Mouse (Mus musculus) lung, postnatal 14 days (tissue): ENCODE results near the gene Vmn1r51.
"Not testable (repeated sequence)": the region's sequence is repeated elsewhere in the genome, so short reads cannot be mapped to it uniquely, and the experiment has no call there.

ENCODE experiments used
- DNase-seq: peaks from one replicate; pipeline ENCODE4 v3.0.0; 2021

Vmn1r51 gene

GRCm38 (mm10) chr6:90122296-90122695, at the start of gene Vmn1r51:
Vmn1r51 (plus strand) TSS chr6:90122596.
- not testable (repeated sequence) for DNase-seq

- DNase-seq: no peak
Measured at GRCm38 (mm10) chr6:90078406-90078805, 44.0 kb upstream of the Vmn1r51 start, which contains the start of gene Vmn1r49. Vmn1r49 (minus strand) TSS chr6:90078506.

- DNase-seq: no peak
Measured at GRCm38 (mm10) chr6:90100566-90100965, 21.8 kb upstream of the Vmn1r51 start.

GRCm38 (mm10) chr6:90101130-90101529, 21.3 kb upstream of the Vmn1r51 start, which contains the start of gene Vmn1r50:
Vmn1r50 (plus strand) TSS chr6:90101430.
- no peak for DNase-seq

- DNase-seq: no peak
Measured at GRCm38 (mm10) chr6:90160139-90160538, 37.7 kb downstream of the Vmn1r51 start.

GRCm38 (mm10) chr6:90174508-90174907, 52.1 kb downstream of the Vmn1r51 start, which contains the start of gene Vmn1r52:
Vmn1r52 (plus strand) TSS chr6:90174808.
- no peak for DNase-seq
